Mouse (Mus musculus): ENCODE results near the gene Stx4a. TPM values are rescaled to one million over a fixed set of nuclear protein-coding genes. Genes with fewer than 3 reads are reported as not detected.

Gene Stx4a
- total RNA-seq (2023), result 106 TPM

DNA sequence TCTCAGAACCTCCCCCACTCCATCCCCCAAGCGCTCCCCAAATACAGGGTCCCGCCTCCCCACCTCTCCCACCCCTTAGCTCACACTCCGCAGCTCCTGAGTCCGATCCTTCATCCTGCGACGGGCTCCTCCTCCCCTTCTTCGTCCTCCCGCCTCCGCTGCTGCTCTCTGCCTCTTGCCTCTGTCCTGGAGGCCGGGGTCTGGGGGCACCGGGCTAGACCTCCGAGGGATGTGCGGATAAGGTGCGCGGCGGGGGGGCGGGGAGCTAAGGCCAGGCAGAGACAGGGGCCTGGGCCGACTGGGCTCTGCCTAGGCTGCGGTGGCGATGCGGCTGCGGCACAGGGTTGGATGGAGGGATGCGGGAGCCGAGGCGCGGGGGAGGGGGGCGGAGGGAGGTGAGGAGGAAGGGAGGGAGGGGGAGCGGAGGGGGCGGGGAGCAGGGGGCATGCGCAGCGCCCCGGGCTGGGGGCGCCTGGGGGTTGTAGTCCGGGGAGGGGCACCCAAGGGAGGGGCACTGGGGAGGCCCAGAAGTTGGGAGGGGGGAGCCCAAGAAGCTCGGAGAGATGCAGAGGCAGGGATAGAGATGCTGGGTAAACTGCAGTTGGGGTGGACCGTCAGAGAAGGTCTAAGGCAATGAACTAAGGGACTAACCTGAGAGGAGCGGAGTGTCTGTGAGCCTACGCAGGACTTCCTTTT lies at the start of gene Stx4a, which contains the start of gene Stx1b:
Gene Stx4a (plus strand): TSS at position 119 of the 696 bp plus-strand sequence.
Gene Stx1b (minus strand): TSS at position 374 of the 696 bp plus-strand sequence.

DNA sequence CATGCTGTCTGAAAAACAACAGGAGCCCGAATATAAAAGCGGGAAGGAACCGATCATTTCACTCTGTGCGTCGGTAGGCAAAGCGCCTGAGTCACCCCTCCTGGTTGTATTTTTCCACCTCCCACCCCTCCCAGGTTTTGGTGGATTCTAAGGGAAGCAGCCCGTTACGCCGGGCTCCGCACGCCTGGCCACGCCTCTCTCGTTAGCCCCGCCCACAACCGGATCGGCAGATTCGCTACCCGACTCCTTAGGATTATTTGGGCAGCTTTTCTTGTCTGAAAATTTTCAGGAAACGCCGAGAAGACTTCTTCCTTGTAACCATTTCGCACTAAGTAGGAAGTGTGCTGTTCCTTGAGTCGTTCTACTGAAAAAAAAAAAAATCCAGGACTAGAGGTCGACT lies 47.7 kb upstream of the Stx4a start, which contains the start of gene Setd1a:
Gene Setd1a (plus strand): TSS at position 245 of the 400 bp plus-strand sequence.

DNA sequence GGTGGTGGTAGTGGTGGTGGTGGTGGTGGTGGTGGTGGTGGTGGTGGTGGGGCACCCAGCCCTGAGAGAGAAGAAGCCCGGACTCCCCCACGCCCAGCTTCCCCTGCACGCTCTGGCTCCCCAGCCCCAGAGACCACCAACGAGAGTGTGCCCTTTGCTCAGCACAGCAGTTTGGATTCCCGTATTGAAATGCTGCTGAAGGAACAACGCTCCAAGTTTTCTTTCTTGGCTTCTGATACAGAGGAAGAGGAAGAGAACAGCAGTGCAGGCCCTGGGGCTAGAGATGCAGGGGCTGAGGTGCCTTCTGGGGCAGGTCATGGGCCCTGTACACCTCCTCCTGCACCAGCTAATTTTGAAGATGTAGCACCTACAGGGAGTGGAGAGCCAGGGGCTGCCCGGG lies 38.8 kb upstream of the Stx4a start, which contains the start of gene Gm49388:
Gene Gm49388 (plus strand): TSS at position 301 of the 400 bp plus-strand sequence.

DNA sequence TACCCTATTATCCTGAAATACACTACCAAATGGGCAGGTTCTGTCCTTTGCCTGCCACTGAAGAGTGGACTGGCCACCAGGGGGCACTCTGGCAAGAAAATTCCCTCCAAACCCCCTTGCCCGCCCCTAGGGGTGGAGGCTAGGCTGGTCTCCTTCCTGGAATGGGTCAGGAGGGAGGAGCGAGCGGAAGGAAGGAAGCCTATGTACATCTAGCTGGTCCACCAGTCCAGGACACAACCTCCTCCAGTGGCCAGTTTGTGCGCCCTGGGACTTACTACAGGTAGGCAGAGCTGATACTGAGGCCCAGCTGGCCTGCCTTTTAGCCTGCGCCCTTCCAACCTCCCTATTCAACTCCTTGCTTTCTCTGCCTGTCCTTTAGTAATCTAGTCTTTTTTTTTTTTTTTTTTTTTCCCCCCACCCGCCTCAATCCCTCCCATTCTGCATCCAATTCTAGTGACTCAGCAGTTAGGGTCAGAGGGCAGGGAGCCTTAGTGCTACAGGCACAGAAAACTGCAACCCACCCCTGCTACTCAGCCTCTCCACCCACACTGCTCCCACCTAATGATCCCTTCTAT lies 23.6 kb upstream of the Stx4a start, which contains the start of gene Hsd3b7:
Gene Hsd3b7 (plus strand): TSS at position 170 of the 575 bp plus-strand sequence.

DNA sequence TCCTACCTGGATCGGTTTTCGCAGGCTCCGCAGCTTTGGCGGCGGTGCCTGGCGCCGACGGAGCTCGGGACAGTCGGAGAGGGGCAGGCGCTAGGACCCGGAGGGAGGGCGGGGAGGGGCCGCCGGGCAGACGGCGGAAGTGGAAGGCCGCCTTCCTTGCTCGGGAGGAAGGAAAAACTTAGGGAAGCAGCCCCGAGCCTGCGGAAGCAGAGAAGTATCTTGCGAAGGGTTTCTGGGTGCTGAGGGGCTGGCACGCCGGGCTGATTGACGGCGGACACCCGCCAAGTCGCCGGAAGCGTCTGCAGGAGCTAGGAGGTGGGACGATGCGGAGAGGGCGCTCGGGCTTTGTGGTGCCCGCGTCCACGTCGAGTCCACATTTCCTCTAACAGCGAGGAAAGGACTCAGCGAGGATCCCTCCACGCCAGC lies 52.0 kb downstream of the Stx4a start, which contains the start of gene Zfp646:
Gene Zfp646 (plus strand): TSS at position 181 of the 426 bp plus-strand sequence.

DNA sequence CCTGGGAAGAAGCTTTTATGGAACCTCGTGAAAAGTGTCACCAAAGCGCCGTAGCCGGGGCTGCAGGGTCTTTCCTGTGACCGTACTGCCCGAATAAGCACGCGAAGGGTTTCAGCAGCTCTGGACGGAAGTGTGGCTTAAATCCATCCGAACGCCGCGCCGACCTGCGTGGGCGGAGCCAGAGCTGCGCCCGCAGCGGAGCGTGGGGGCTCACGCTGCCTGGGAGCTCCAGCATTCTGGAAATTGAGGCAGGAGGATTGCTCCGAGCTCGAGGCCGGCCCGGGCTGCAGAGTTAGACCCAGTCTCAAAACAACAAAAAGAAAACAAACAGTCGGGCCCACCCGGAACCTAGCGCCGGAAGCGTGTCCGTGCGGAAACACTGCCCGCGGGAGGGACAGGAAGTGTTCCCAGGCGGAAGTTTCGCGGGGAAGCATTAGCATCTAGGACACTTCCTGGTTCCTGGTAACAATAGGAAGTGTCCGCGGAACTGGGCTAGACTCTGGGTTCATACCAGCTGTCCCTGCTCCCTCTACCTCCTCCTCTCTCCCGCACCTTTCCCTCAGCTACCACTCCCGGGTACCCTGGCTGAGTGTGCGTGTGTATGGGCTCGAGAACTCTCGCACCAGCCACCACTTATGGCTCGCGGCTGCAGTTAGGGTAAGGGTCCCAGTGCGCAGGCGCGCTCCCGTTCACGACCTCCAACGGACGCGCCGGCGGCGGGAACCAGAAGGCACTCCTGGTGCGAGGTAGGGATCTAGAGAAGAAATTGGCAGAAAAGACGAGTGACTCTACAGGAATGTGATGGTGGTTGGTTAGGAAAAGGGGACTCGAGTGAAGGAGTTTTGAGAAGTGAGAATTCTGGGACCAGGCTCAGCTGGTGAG lies 52.6 kb downstream of the Stx4a start, which contains the start of gene Zfp668:
Gene Zfp668 (minus strand): TSS at position 362 of the 882 bp plus-strand sequence.

DNA sequence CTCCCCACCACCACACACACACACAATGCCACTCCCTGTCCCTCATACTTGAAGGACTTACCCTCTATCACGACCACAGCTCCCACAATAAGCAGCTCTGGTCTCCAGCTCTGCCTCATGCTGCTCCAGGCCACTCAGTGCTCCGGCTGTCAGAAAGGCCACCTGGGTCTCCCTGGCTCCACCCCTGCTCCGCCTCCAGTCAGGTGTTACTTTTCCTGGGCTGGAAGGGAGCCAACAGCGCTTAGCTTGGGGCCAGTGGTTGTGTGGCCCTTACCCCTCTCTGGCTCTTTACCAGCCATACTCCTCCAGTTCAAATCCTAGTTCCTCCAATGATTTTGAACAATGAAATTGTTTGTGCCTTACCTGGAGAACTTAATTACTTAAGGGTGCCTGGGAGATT lies 66.7 kb downstream of the Stx4a start, which contains the start of gene Prss53:
Gene Prss53 (minus strand): TSS at position 173 of the 400 bp plus-strand sequence.

DNA sequence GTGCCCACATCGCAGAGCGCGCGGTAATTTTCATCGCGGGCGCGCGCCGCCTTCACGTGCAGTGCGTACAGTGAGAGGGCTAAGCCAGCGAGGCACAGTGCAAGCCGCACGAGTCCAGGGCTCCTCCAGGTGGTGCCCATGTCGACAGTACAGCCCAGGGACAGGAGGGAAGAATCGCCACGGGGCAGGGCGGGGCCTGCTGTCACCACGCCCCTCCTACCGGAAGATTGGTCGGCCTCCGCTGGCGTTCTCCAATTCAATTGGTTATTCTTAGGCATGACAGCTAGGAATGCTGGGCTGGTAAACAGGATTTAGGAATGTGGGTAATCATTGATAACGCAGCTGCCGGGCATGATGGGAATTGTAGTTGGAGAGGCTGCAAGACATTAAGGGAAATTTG lies 71.3 kb downstream of the Stx4a start, which contains the start of the genes Gm21974 and Vkorc1:
Gene Gm21974 (minus strand): TSS at position 13 of the 400 bp plus-strand sequence.
Gene Vkorc1 (minus strand): TSS at position 176 of the 400 bp plus-strand sequence.

Other genes starting within 250 kb of the Stx4a start
- 0.38 TPM for gene Ccdc189, start 235.7 kb upstream of the Stx4a start, total RNA-seq (2023)
- 138 TPM for gene Rnf40, start 235.5 kb upstream of the Stx4a start, total RNA-seq (2023)
- gene Zfp629, start 208.5 kb upstream of the Stx4a start, total RNA-seq (2023), result 2.9 TPM
- 21.5 TPM for gene Bcl7c, start 115.4 kb upstream of the Stx4a start, total RNA-seq (2023)
- gene Ctf1, start 111.6 kb upstream of the Stx4a start, total RNA-seq (2023), result not detected
- not detected for gene Ctf2, start 92.1 kb upstream of the Stx4a start, total RNA-seq (2023)
- gene Fbxl19, start 79.8 kb upstream of the Stx4a start, total RNA-seq (2023), result 5.2 TPM
- gene Orai3, start 54.5 kb upstream of the Stx4a start, total RNA-seq (2023), result 6.8 TPM
- 85.9 TPM for gene Setd1a, start 47.6 kb upstream of the Stx4a start, total RNA-seq (2023)
- gene Gm49388, start 38.7 kb upstream of the Stx4a start, total RNA-seq (2023), result 0.79 TPM
- gene Hsd3b7, start 23.7 kb upstream of the Stx4a start, total RNA-seq (2023), result 4.5 TPM
- not detected for gene Stx1b, start 255 bp downstream of the Stx4a start, total RNA-seq (2023)
- gene Zfp646, start 51.9 kb downstream of the Stx4a start, total RNA-seq (2023), result 85.5 TPM
- gene Zfp668, start 52.5 kb downstream of the Stx4a start, total RNA-seq (2023), result 23.0 TPM
- gene Prss53, start 66.7 kb downstream of the Stx4a start, total RNA-seq (2023), result 0.35 TPM
- gene Gm21974, start 71.2 kb downstream of the Stx4a start, total RNA-seq (2023), result not detected
- 13.3 TPM for gene Vkorc1, start 71.3 kb downstream of the Stx4a start, total RNA-seq (2023)
- 21.5 TPM for gene Bckdk, start 79.8 kb downstream of the Stx4a start, total RNA-seq (2023)
- 40.6 TPM for gene Kat8, start 88.2 kb downstream of the Stx4a start, total RNA-seq (2023)
- not detected for gene Prss8, start 105.8 kb downstream of the Stx4a start, total RNA-seq (2023)
- 1.7 TPM for gene Prss36, start 122.4 kb downstream of the Stx4a start, total RNA-seq (2023)
- 1,107 TPM for gene Fus, start 143.2 kb downstream of the Stx4a start, total RNA-seq (2023)
- gene Pycard, start 169.6 kb downstream of the Stx4a start, total RNA-seq (2023), result 47.8 TPM
- 0.35 TPM for gene Trim72, start 179.7 kb downstream of the Stx4a start, total RNA-seq (2023)
- gene Itgam, start 238.3 kb downstream of the Stx4a start, total RNA-seq (2023), result 5.3 TPM
- not detected for gene Gm49368, start 238.4 kb downstream of the Stx4a start, total RNA-seq (2023)

Measured in CD4-positive naive resting alpha-beta T cell, adult 76 days (primary cell).